Mouse (Mus musculus) left cerebral cortex, postnatal 10 days (tissue): ENCODE data around the gene Erp29. TPM values are rescaled to one million over a fixed set of nuclear protein-coding genes. Genes with fewer than 3 reads are reported as not detected.
"Not testable (repeated sequence)": the region's sequence is repeated elsewhere in the genome, so short reads cannot be mapped to it uniquely, and the experiment has no call there.

Experiments
- DNase-seq, 2 experiments: peaks; one replicate each; pipeline ENCODE4 v3.0.0; 2021 to 2022; ENCODE audit warnings: low spot score in 2 of 2, mixed read lengths in 1 of 2; ENCODE audit errors: extremely low spot score in 1 of 2
- intact Hi-C: fragments of 180-260 bp; cut with DNase I; formaldehyde crosslinking; loops from one replicate; pipeline ENCODE4 v1.15.1; 2025
- total RNA-seq, 2 experiments: library from RNA; stranded (reverse); gene quantifications; 2 replicates each; pipeline ENCODE4 v1.2.3; 2021

Erp29 gene
- total RNA-seq, result 100 to 1,000 TPM; 172 to 181 TPM

- peak; percentile 97 to 99 for DNase-seq
- intact Hi-C loops, result no loop called here
Observed at GRCm38 (mm10) chr5:121452026-121452869, at the start of gene Erp29. Erp29 (minus strand) TSS chr5:121452506.

DNA sequence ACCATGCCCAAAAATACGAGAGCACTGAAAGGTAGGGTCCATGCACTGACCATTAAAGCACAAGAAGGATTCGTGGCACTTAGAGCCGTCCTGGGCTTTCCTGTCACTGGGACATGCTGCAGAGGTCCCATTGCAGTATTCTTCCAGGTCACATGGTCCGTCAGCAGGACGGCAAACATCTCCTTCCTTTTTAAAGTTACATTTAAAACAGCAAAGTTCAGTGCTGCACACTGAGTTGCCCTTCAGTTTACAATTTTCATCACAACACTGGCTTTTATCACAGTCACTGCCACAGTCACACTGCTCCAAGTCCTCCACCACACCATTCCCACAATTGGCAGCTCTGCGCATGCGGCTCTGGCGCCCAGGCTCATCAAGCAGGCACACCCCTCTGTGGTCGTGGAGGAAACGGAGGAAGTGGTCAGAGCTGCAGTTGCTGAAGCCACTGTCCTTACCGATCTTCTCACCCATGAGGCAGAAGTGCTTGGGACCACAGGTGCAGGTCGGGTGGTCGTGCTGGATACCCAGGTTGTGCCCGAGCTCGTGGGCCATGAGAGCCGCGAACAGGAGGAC, 49.2 kb upstream of the Erp29 start:
- intact Hi-C loops, DNase-seq: not testable (repeated sequence)

GRCm38 (mm10) chr5:121500719-121501118, 48.4 kb upstream of the Erp29 start:
- DNase-seq, result no peak
- intact Hi-C loops, result no loop called here

DNA sequence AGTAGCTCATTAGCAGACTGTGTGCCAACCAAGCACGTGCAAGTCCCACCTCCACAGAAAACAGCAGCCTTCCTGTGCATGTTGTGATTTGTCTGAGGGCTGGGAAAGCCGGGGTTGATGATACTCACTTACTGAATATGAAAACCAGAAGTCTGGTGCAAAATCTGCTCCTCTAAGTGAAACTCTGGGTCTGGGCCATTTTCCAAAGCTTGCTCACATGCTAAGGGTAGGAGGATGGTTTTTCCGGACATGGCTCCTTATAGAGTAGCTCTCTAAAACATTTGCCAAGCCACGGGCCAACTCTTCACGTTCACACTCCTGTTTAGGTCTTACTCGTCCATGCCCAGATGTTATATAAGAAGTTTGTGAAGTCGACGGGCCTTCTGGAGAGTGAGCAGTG, 41.0 kb upstream of the Erp29 start:
- intact Hi-C loops, result no loop called here
- peak; percentile 37 to 63 for DNase-seq

DNA sequence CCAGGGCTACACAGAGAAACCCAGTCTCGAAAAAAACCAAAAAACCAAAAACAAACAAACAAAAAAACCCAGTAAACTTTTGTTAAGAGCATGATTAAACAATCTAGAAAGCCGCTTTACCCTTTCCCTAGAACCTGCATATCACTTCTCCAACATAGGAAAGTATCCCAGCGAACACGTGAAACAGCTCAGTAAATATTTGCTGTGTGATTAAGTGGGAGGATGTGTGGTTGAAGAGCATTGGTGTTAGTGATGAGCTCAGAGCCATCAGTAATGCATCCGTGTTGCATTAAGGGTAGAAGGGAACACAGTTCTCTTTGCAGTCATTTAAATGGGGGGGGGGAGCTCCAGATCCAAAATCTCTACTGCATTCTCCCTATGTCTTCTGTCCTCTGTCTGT, 32.5 kb upstream of the Erp29 start:
- intact Hi-C loops, result no loop called here
- no peak for DNase-seq

DNA sequence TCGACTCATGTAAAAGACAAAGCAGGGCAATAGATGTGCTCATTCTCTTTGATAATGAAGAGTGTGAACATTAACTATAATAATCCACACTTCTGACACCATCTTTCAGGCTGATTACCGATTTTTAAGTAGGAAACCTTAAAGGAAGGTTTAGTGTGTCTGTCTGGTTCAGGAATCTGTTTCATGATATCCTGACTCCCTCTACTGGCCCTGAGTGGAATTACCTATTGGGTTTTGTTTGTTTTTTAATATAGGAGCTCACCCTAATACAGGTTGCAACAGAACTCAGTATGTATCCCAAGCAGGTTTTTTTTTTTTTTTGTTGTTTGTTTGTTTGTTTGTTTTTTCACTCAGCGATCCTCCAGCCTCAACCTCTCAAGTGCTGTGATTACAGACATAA, 25.4 kb upstream of the Erp29 start:
- intact Hi-C loops, result loop anchor here (5.0 kb wide), 1 partner anchor 35 kb away; no protein-coding TSS in a partner anchor
- peak in 1 of 2 experiments; percentile 64 for DNase-seq

DNA sequence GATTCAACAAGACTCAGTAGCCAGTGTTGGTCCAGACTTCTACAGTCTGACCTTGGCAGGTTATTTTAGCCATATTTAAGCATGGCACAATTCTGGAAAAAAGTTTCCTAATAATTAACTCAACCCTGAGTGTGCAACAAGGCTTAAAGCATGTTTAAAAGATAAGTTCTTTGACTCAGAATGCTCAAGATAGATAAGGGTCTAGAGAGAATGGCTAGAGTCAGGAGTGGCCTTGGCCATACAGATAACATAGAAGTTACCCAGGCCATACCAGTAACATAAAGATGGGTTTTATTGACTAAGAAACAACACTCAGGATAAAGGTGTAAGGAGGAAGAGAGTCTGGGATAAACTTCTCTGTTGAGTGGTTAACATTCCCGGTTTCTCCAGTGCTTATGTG, 23.7 kb upstream of the Erp29 start:
- no peak for DNase-seq
- intact Hi-C loops, result loop anchor here (5.0 kb wide), 1 partner anchor 34 kb away; no protein-coding TSS in a partner anchor

DNA sequence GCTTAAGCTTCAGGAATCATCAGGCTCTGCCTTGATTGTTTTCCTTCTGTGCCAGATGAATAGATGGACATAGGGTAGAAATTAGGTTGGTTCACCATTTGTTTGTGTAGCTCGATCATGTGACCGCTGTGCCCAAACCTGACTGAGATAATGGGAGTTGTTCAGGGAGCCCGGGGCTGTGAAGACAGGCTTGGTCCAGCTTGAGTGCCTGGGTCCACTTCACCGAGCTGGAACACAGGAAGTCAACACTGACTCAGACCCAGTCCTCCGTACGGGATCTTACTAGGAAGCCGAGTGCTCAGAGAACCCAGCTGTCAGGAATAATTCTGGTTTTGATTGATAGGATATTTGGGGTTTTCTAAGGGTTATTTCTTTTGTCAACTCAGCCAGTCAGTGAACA, 22.3 kb upstream of the Erp29 start:
- no peak for DNase-seq
- intact Hi-C loops, result loop anchor here (5.0 kb wide), 1 partner anchor 32 kb away; no protein-coding TSS in a partner anchor

DNA sequence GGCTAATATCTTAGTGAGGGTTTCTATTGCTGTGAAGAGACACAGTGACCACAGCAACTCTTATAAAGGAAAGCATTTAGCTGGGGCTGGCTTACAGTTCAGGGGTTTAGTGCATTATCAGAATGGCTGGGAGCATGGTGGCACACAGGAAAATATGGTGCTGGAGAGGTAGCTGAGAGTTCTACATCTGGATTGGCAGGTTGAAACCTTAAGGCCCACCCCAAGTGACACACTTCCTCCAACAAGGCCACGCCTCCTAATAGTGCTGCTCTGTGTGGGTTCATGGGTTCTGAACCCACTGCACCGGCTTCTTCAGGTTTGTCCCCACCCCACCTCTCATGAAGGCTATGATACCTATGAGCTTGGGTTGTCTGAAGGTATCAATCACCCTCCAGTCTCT, 20.1 kb upstream of the Erp29 start:
- DNase-seq, result no peak
- intact Hi-C loops, result no loop called here

GRCm38 (mm10) chr5:121469566-121469965, 17.3 kb upstream of the Erp29 start:
- intact Hi-C loops, result no loop called here
- no peak for DNase-seq

- DNase-seq, result no peak
- intact Hi-C loops, result no loop called here
Observed at GRCm38 (mm10) chr5:121463601-121464250, 11.4 kb upstream of the Erp29 start.

DNA sequence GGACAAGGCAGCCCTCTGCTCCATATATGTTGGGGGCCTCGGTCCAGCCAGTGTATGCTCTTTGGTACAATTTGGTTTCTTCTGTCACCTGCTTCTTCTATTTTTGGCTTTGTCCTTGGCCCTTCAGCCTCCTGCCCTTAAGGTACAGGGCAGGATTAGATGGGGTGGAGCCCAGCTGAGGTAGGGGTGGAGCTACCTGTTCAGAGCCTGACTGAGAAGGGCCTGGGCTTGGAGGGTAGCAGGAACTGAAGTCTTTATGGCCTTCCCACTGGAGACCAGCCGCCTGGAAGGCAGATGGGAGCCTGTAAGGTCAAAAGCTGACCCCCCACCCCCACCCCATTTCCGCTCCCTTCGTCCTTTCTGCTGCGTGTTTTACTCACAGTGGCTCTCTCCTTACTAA, 10.7 kb upstream of the Erp29 start:
- intact Hi-C loops, result no loop called here
- DNase-seq, result no peak

DNA sequence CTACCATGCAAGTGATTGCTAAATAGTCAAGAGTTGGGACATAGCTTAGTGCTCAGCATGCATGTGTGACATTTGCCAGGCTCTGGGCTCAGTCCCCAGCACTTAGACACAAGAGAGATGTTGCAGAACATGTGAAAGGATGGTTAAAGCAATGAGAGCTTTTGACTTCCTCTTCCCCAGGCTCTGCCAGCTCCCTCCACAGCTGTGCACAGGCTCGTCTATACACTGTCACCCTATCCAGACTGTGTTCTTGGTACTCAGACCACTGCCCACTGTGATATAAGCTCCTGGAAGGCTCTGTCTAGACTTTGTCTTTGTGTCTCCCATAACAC, 9.8 kb upstream of the Erp29 start:
- no peak for DNase-seq
- intact Hi-C loops, result no loop called here

- intact Hi-C loops, result no loop called here
- DNase-seq, result no peak
Observed at GRCm38 (mm10) chr5:121461339-121462170, 9.2 kb upstream of the Erp29 start.

DNA sequence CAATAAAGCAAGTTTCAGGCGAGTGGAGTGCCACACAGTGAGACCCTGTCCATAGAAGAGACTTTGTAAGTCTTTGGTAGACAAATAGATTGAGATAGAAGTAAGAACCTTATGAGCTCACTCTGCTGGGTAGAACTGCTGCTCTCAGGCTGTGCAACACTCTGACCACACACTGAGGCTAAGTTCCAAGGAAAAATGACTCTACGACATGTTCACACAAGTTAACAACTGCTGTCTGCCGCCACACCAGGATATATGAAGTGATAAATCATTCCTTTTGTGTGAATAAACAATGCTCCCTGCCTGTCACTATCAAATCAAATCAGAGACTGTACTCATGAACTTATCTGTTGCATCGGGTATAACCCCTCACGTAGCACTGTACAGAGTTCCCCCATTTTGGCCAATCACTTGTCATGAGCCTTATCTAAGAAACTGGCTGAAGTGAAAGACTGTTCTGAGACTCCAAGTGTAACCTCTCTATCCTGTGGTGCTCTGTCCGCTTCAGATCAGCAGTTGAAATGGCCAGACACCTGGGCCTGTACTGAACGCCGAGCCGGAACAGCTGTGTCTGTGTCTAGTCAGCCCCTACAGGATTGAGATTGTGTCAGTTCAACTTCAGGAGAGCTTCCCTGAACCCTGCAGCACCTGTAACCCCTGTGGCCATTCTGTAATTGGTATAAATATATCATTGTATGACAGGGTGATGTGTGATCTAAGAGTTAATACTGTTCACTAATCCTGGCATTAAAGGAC, 3.4 kb upstream of the Erp29 start:
- DNase-seq, result no peak
- intact Hi-C loops, result no loop called here

DNA sequence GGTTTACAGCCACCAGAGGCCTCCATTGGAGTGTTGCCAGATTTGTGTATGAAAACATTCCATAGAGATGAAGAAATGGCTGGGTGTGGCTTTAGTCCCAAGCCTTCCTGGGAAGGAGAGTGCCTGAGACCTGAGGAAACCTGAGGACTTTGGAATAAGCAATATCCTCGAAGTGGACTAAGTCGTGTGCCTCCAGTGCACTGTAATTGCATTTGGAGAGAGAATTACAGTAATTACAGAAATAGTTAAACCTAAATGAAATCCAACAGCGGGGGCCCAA, 2.1 kb upstream of the Erp29 start:
- no peak for DNase-seq
- intact Hi-C loops, result no loop called here

- no peak for DNase-seq
- intact Hi-C loops, result no loop called here
Observed at GRCm38 (mm10) chr5:121453743-121454502, 1.6 kb upstream of the Erp29 start.

DNA sequence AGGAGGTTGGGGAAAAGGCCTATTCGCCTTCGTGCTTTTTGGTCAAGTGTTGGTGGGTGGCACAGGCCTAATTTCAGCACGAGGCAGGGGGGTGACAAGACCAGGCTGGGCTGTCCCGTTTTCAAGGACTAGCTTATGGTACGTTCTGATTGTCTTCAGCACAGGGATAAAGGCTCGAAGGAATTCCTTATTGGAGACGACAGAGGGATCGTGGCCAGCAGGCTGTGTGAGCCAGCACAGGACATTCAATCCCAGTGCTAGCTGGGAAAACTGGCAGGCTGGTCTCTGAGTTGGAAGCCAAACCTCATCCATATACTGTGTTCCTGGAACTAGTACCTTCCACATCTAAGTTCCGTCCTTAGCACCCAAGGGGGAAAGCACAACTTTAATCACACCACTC, 600 bp upstream of the Erp29 start:
- intact Hi-C loops, result no loop called here
- DNase-seq, result peak in 1 of 2 experiments; percentile 37
